ENCODE assay signal across 9 mouse cellular contexts in the genomic region with DNA sequence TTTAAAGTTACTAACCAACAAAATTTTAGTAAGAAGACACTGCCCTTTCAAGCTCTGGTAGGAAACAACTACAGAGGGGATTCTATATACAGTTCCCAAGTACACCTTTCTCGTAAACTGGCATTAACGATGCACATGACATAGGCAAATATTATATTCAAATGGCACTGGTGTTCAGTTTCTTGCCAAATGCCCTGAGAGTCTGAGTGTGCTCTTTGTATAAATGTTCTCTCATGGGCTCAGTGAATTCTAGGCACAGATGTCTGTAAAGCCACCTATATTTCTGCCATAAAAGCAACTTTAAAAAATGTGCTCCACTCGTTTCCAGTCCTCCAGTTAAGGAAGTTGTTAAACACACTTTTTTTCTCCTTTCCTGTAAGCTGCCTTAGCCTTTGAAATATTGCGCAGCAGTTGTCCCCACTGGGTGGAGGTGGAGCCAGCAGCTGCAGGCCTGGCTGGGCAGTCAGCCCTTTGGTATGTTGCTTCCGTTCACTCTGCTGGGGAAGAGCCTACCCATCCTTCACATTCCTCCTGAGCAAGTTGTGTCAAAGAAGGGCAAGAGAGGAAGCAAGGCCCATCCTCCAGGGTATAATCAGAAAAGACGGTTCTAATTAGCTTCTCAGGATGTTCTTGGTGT.
A peak's percentile ranks its signal among the peaks of the same experiment; 100 is the strongest.
DNase-seq lines count a peak whose midpoint lies in the region; ATAC-seq lines count a peak whose summit lies in the region.
"Had no signal": no experiment of that assay in that cellular context is flagged by ENCODE, and none has a peak within 500 bp of the region (broad histone marks: within the 10 kb centered on the region; RNA-seq: fewer than 3 reads in every experiment).

No protein-coding gene starts in this region.

- H3K36me3 ChIP-seq in embryonic facial prominence, embryonic 12.5 days, result no peaks in the 10 kb centered on the region
- H3K36me3 ChIP-seq in intestine, embryonic 15.5 days, result no peaks in the 10 kb centered on the region
- H3K36me3 ChIP-seq in lung, embryonic 15.5 days, result no peaks in the 10 kb centered on the region

- peak overlapping the region; percentile 17; the same call in 1 of the 2 replicates for H3K27ac ChIP-seq in embryonic facial prominence, embryonic 12.5 days
- H3K27ac ChIP-seq in intestine, embryonic 15.5 days, result no peak overlapping the region
- H3K27ac ChIP-seq in lung, embryonic 15.5 days, result peak overlapping the region; percentile 9

- no peak overlapping the region for H3K9ac ChIP-seq in embryonic facial prominence, embryonic 12.5 days
- no peak overlapping the region for H3K9ac ChIP-seq in intestine, embryonic 15.5 days
- no peak overlapping the region for H3K9ac ChIP-seq in lung, embryonic 15.5 days

- ATAC-seq in frontal cortex, adult (ENCODE audit: low TSS enrichment), result peak; percentile 75
- ATAC-seq in embryonic facial prominence, embryonic 12.5 days (ENCODE audit: insufficient number of reproducible peaks, insufficient read depth, low FRiP score, low TSS enrichment), result no peak
- peak; percentile 75 for ATAC-seq in intestine, embryonic 15.5 days
- peak; percentile 64; the same call in 1 of the 2 replicates for ATAC-seq in lung, embryonic 15.5 days (ENCODE audit: borderline replicate concordance, extremely low read depth, low FRiP score, low TSS enrichment)

- DNase-seq in frontal cortex, postnatal 25 days (ENCODE audit: low spot score in 2 of 2), result no peak
- DNase-seq in right cerebral cortex, postnatal 14 days, result no peak
- no peak for DNase-seq in spleen, postnatal 36 days (ENCODE audit: low spot score in 2 of 2)
- no peak for DNase-seq in right cerebral cortex, adult 18-20 months

- no peaks in the 10 kb centered on the region for H3K9me3 ChIP-seq in embryonic facial prominence, embryonic 12.5 days
- H3K9me3 ChIP-seq in intestine, embryonic 15.5 days, result no peaks in the 10 kb centered on the region
- H3K9me3 ChIP-seq in lung, embryonic 15.5 days, result no peaks in the 10 kb centered on the region

- H3K4me3 ChIP-seq in embryonic facial prominence, embryonic 12.5 days, result no peak overlapping the region
- H3K4me3 ChIP-seq in intestine, embryonic 15.5 days (replicated peaks), result no peak overlapping the region
- H3K4me3 ChIP-seq in lung, embryonic 15.5 days, result no peak overlapping the region
- H3K4me3 ChIP-seq: erythroblast, embryonic 14.5 days had no signal

- 32% methylated on average over 6 of the region's 6 CpGs for WGBS in embryonic facial prominence, embryonic 12.5 days
- WGBS in intestine, embryonic 15.5 days, result 34% methylated on average over 6 of the region's 6 CpGs
- WGBS in lung, embryonic 15.5 days, result 34% methylated on average over 6 of the region's 6 CpGs

- peaks cover 19% of the 10 kb centered on the region; the same call in 1 of the 2 replicates for H3K4me1 ChIP-seq in embryonic facial prominence, embryonic 12.5 days
- H3K4me1 ChIP-seq in intestine, embryonic 15.5 days (replicated peaks), result peaks cover 10% of the 10 kb centered on the region; the same call in 1 of the 2 replicates
- H3K4me1 ChIP-seq in lung, embryonic 15.5 days, result peaks cover 29% of the 10 kb centered on the region

- H3K4me2 ChIP-seq in embryonic facial prominence, embryonic 12.5 days (replicated peaks), result no peak overlapping the region
- no peak overlapping the region for H3K4me2 ChIP-seq in intestine, embryonic 15.5 days (replicated peaks)
- H3K4me2 ChIP-seq in lung, embryonic 15.5 days, result no peak overlapping the region

- H3K27me3 ChIP-seq in embryonic facial prominence, embryonic 12.5 days, result no peaks in the 10 kb centered on the region
- H3K27me3 ChIP-seq in intestine, embryonic 15.5 days (replicated peaks), result no peaks in the 10 kb centered on the region
- no peaks in the 10 kb centered on the region for H3K27me3 ChIP-seq in lung, embryonic 15.5 days
